In the genomic region with DNA sequence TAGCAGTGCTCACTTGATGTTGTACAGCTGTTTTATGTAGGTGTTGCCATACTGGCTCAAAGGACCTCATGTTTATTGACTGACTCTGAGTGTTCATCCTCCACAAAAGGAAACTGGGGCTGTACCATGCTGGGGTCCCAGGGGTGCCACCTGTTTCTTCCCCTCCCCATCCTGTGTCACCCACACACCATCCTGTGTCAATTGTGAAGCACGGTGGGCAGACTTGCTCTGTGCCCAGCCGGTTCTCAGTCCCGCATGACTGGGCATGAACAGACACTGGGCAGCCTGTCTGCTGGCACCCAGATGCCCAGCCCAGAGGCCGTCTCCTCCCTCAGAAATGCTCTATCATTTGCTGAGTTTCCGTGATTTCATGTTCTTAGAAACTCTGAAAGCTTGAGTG, we compare ENCODE assay signal across 21 mouse cellular contexts. TPM values are rescaled to one million over a fixed set of nuclear protein-coding genes. Genes with fewer than 3 reads are reported as not detected.
DNase-seq lines count a peak whose midpoint lies in the region; ATAC-seq and TF ChIP-seq lines count a peak whose summit lies in the region.
"Had no signal": no experiment of that assay in that cellular context is flagged by ENCODE, and none has a peak within 500 bp of the region (broad histone marks: within the 10 kb centered on the region; RNA-seq: fewer than 3 reads in every experiment).

No protein-coding gene starts in this region.

- no peaks in the 10 kb centered on the region for H3K27me3 ChIP-seq in forebrain, postnatal 0 days (ENCODE audit: insufficient read depth, low read length)
- H3K27me3 ChIP-seq: heart, embryonic 12.5 days; hindbrain, embryonic 12.5 days; kidney, embryonic 15.5 days; lung, embryonic 15.5 days; midbrain, embryonic 13.5 days; neural tube, embryonic 13.5 days had no signal

- 69% methylated on average over 5 of the region's 5 CpGs for WGBS in forebrain, postnatal 0 days

- peak overlapping the region; percentile 64 for H3K27ac ChIP-seq in layer of hippocampus, adult 2 months
- no peak overlapping the region for H3K27ac ChIP-seq in forebrain, postnatal 0 days (ENCODE audit: low read depth, low read length)
- H3K27ac ChIP-seq: forebrain, embryonic 10.5 days; hindbrain, embryonic 12.5 days; kidney, embryonic 15.5 days; lung, embryonic 15.5 days; macrophage; neural tube, embryonic 13.5 days had no signal

- H3K36me3 ChIP-seq in forebrain, postnatal 0 days (ENCODE audit: insufficient read depth) = no peaks in the 10 kb centered on the region
- H3K36me3 ChIP-seq: forebrain, embryonic 10.5 days; heart, embryonic 12.5 days; hindbrain, embryonic 12.5 days; kidney, embryonic 15.5 days; lung, embryonic 15.5 days; midbrain, embryonic 13.5 days; neural tube, embryonic 13.5 days had no signal

- no peak overlapping the region for H3K9ac ChIP-seq in forebrain, postnatal 0 days
- H3K9ac ChIP-seq: heart, embryonic 12.5 days; hindbrain, embryonic 12.5 days; kidney, embryonic 15.5 days; lung, embryonic 15.5 days; midbrain, embryonic 13.5 days; neural tube, embryonic 13.5 days had no signal

- no peak overlapping the region for H3K4me3 ChIP-seq in layer of hippocampus, adult 2 months
- H3K4me3 ChIP-seq in forebrain, postnatal 0 days (ENCODE audit: low read depth, low read length) = no peak overlapping the region
- H3K4me3 ChIP-seq: forebrain, embryonic 10.5 days; heart, embryonic 12.5 days; hindbrain, embryonic 12.5 days; kidney, embryonic 15.5 days; lung, embryonic 15.5 days; midbrain, embryonic 13.5 days; neural tube, embryonic 13.5 days had no signal

- no peak for ATAC-seq in forebrain, postnatal 0 days
- ATAC-seq: midbrain, embryonic 13.5 days had no signal

- H3K4me2 ChIP-seq in forebrain, postnatal 0 days (ENCODE audit: low read depth) = no peak overlapping the region
- H3K4me2 ChIP-seq: heart, embryonic 12.5 days; hindbrain, embryonic 12.5 days; kidney, embryonic 15.5 days; lung, embryonic 15.5 days; midbrain, embryonic 13.5 days; neural tube, embryonic 13.5 days had no signal

- DNase-seq in cerebellum, postnatal 10 days = peak; percentile 53 to 66
- no peak for DNase-seq in cerebellum, postnatal 25 days
- DNase-seq in layer of hippocampus, adult 2 months (ENCODE audit: low spot score in 2 of 2) = no peak
- no peak for DNase-seq in layer of hippocampus, postnatal 10 days (ENCODE audit: low spot score in 2 of 2)
- DNase-seq in spleen, postnatal 36 days (ENCODE audit: low spot score in 2 of 2) = peak; percentile 74 to 80
- DNase-seq in spleen, postnatal 4 days (ENCODE audit: low spot score in 2 of 2) = no peak
- no peak for DNase-seq in forebrain, postnatal 0 days
- no peak for DNase-seq in ovary, adult 18-20 months (ENCODE audit: low spot score)
- DNase-seq: cerebellum, adult 9-10 months; heart, postnatal 14 days had no signal

- no peaks in the 10 kb centered on the region for H3K4me1 ChIP-seq in forebrain, postnatal 0 days (ENCODE audit: insufficient read depth)

- no peaks in the 10 kb centered on the region for H3K9me3 ChIP-seq in forebrain, postnatal 0 days (ENCODE audit: low read length)
- H3K9me3 ChIP-seq: forebrain, embryonic 10.5 days; G1E; heart, embryonic 12.5 days; hindbrain, embryonic 12.5 days; kidney, embryonic 15.5 days; lung, embryonic 15.5 days; midbrain, embryonic 13.5 days; neural tube, embryonic 13.5 days had no signal

- no peak for TF ChIP-seq CTCF in layer of hippocampus, adult 2 months (conservative IDR thresholded peaks at IDR 0.05)
- TF ChIP-seq CTCF in forebrain, postnatal 0 days (IDR thresholded peaks at IDR 0.05; ENCODE audit: low read depth) = no peak

RNA-seq across cellular contexts. Expression of a gene that starts 15.4 kb away (rescaled TPM):
- 10 to 100 TPM; 45.3 to 45.4 TPM for total RNA-seq in layer of hippocampus, adult 2 months (2021)
- total RNA-seq in layer of hippocampus, postnatal 10 days (2021) = 10 to 100 TPM; 34.0 to 38.9 TPM
- total RNA-seq in forebrain, postnatal 0 days (2014; rRNA removed) = 43.4 and 45.0 TPM in 2 replicates
- polyA plus RNA-seq in forebrain, postnatal 0 days (2015; fragmentation: Nextera tagmentation; extraction: Ambion mirVana) = 37.9 and 39.0 TPM in 2 replicates

RNA-seq across cellular contexts. Expression of a gene that starts 34.3 kb away (rescaled TPM):
- 10 to 100 TPM; 40.6 to 40.8 TPM for total RNA-seq in layer of hippocampus, adult 2 months (2021)
- 10 to 100 TPM; 30.9 to 33.4 TPM for total RNA-seq in layer of hippocampus, postnatal 10 days (2021)
- 15.6 and 20.8 TPM in 2 replicates for total RNA-seq in forebrain, postnatal 0 days (2014; rRNA removed)
- 20.5 and 26.9 TPM in 2 replicates for polyA plus RNA-seq in forebrain, postnatal 0 days (2015; fragmentation: Nextera tagmentation; extraction: Ambion mirVana)

RNA-seq across cellular contexts. Expression of a gene that starts 36.3 kb away (rescaled TPM):
- 1 to 10 TPM; 6.4 to 7.8 TPM for total RNA-seq in layer of hippocampus, adult 2 months (2021)
- 10 to 100 TPM; 11.3 to 12.4 TPM for total RNA-seq in layer of hippocampus, postnatal 10 days (2021)
- total RNA-seq in forebrain, postnatal 0 days (2014; rRNA removed) = 5.0 and 6.3 TPM in 2 replicates
- 10.4 and 10.8 TPM in 2 replicates for polyA plus RNA-seq in forebrain, postnatal 0 days (2015; fragmentation: Nextera tagmentation; extraction: Ambion mirVana)
- total RNA-seq: G1E; granulocyte monocyte progenitor cell, adult 5-6 weeks; liver, adult 2 months had no signal
- polyA plus RNA-seq: forebrain, embryonic 10.5 days; G1E; liver, adult 2 months; macrophage had no signal

RNA-seq across cellular contexts. Expression of a gene that starts 39.5 kb away (rescaled TPM):
- total RNA-seq in layer of hippocampus, adult 2 months (2021) = 1 to 10 TPM; 1.0 to 1.5 TPM
- total RNA-seq in layer of hippocampus, postnatal 10 days (2021) = 1 to 10 TPM in 1 of 2 experiments, under 1 TPM in 1; 0.94 to 2.4 TPM
- 2.5 TPM in 1 of 2 replicates, not detected in the other for total RNA-seq in forebrain, postnatal 0 days (2014; rRNA removed)
- polyA plus RNA-seq in forebrain, postnatal 0 days (2015; fragmentation: Nextera tagmentation; extraction: Ambion mirVana) = 2.4 and 2.6 TPM in 2 replicates
- total RNA-seq: granulocyte monocyte progenitor cell, adult 5-6 weeks had no signal

RNA-seq across cellular contexts. Expression of a gene that starts 51.0 kb away (rescaled TPM):
- 10 to 100 TPM; 21.4 to 30.4 TPM for total RNA-seq in layer of hippocampus, adult 2 months (2021)
- total RNA-seq in layer of hippocampus, postnatal 10 days (2021) = 10 to 100 TPM; 26.8 to 27.4 TPM
- 61.5 and 67.9 TPM in 2 replicates for total RNA-seq in forebrain, postnatal 0 days (2014; rRNA removed)
- polyA plus RNA-seq in forebrain, postnatal 0 days (2015; fragmentation: Nextera tagmentation; extraction: Ambion mirVana) = 51.1 and 52.2 TPM in 2 replicates

Comparison
In these comparisons a context has a peak if more than half of its experiments do, and no peak if none do; other contexts are left out.
1. DNase-seq: peak in cerebellum, postnatal 10 days (2 of 2) and spleen, postnatal 36 days (2 of 2); none in cerebellum, postnatal 25 days (0 of 2), layer of hippocampus, adult 2 months (0 of 2), layer of hippocampus, postnatal 10 days (0 of 2), spleen, postnatal 4 days (0 of 2), forebrain, postnatal 0 days (single experiment) and ovary, adult 18-20 months (single experiment).